Mouse (Mus musculus): ENCODE measurements around the gene Polr2h.
A peak's percentile ranks its signal among the peaks of the same experiment; 100 is the strongest.

The Polr2h gene

GRCm38 (mm10) chr16:20701729-20702521 is 15.5 kb upstream of the Polr2h start:
- DNase-seq (ENCODE audit: low spot score): no peak

GRCm38 (mm10) chr16:20702522-20702893 is 15.0 kb upstream of the Polr2h start:
- peak; percentile 82 for DNase-seq (ENCODE audit: low spot score)

- DNase-seq (ENCODE audit: low spot score): no peak
Measured at GRCm38 (mm10) chr16:20703071-20703470, 14.4 kb upstream of the Polr2h start.

- no peak for DNase-seq (ENCODE audit: low spot score)
Measured at GRCm38 (mm10) chr16:20703699-20704400, 13.6 kb upstream of the Polr2h start.

- DNase-seq (ENCODE audit: low spot score): no peak
Measured at GRCm38 (mm10) chr16:20705786-20706185, 11.7 kb upstream of the Polr2h start.

- DNase-seq (ENCODE audit: low spot score): no peak
Measured at GRCm38 (mm10) chr16:20706407-20707055, 10.9 kb upstream of the Polr2h start.

GRCm38 (mm10) chr16:20708220-20708938 is 9.1 kb upstream of the Polr2h start:
- DNase-seq (ENCODE audit: low spot score): no peak

GRCm38 (mm10) chr16:20708939-20709734 is 8.3 kb upstream of the Polr2h start:
- peak; percentile 77 for DNase-seq (ENCODE audit: low spot score)

- DNase-seq (ENCODE audit: low spot score): no peak
Measured at GRCm38 (mm10) chr16:20710370-20710769, 7.1 kb upstream of the Polr2h start.

GRCm38 (mm10) chr16:20710810-20711209 is 6.7 kb upstream of the Polr2h start:
- DNase-seq (ENCODE audit: low spot score): no peak

- no peak for DNase-seq (ENCODE audit: low spot score)
Measured at GRCm38 (mm10) chr16:20712190-20712589, 5.3 kb upstream of the Polr2h start.

- no peak for DNase-seq (ENCODE audit: low spot score)
Measured at GRCm38 (mm10) chr16:20712889-20713288, 4.6 kb upstream of the Polr2h start.

- no peak for DNase-seq (ENCODE audit: low spot score)
Measured at GRCm38 (mm10) chr16:20714307-20715080, 3.0 kb upstream of the Polr2h start.

- DNase-seq (ENCODE audit: low spot score): no peak
Measured at GRCm38 (mm10) chr16:20715161-20715560, 2.3 kb upstream of the Polr2h start.

GRCm38 (mm10) chr16:20715566-20715965 is 1.9 kb upstream of the Polr2h start:
- no peak for DNase-seq (ENCODE audit: low spot score)

- DNase-seq (ENCODE audit: low spot score): peak; percentile 90
Measured at GRCm38 (mm10) chr16:20715976-20716840, 1.3 kb upstream of the Polr2h start.

GRCm38 (mm10) chr16:20716841-20717180 is 654 bp upstream of the Polr2h start:
- DNase-seq (ENCODE audit: low spot score): no peak

GRCm38 (mm10) chr16:20717978-20718670 is 659 bp downstream of the Polr2h start:
- no peak for DNase-seq (ENCODE audit: low spot score)

- no peak for DNase-seq (ENCODE audit: low spot score)
Measured at GRCm38 (mm10) chr16:20721808-20722207, 4.3 kb downstream of the Polr2h start.
